Mouse (Mus musculus): Measurements from ENCODE around the gene Cpvl. TPM values are rescaled to one million over a fixed set of nuclear protein-coding genes. Genes with fewer than 3 reads are reported as not detected.

Gene Cpvl
- polyA plus RNA-seq, 1 experiment from 2014 or later: not detected

- Histone ChIP-seq H3K4me1 (replicated peaks) (peaks cover 18% of the 10 kb centered on the region; the same call in 1 of the 2 replicates), H3K36me3 (no peaks in the 10 kb centered on the region)
- 54% methylated on average over 4 of the region's 4 CpGs for WGBS
These were observed 71.6 kb downstream of the Cpvl start for GRCm38 (mm10) chr6:53906871-53907270.

DNA sequence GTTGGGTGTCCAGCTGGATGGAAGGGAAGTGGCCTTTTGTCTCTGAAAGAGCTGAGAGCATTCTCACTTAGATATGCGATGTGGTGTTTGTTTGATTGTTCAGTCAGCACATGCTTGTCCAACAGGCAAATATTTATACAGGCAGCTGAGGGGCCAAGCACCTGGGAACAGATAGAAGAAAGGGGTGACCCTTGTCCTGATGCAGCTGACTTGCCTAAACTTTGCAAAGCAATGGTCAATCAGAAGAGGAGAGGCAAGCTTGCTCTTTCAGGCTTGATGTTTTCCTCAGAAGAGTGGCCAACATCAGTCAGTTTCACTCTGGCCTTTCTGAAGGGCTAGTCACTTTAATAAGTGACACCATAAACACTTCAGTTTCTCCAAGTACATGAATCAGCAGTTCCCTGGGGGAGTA, 72.4 kb downstream of the Cpvl start:
- no peak for ATAC-seq (ENCODE audit: insufficient number of reproducible peaks, low FRiP score)
- Histone ChIP-seq H3K4me1 (replicated peaks) (peaks cover 18% of the 10 kb centered on the region; the same call in 1 of the 2 replicates), H3K9ac (no peak overlapping the region)

More at GRCm38 (mm10) chr6:53906871-53907270, 71.6 kb downstream of the Cpvl start:
- Histone ChIP-seq H3K9me3 (replicated peaks) (no peaks in the 10 kb centered on the region), H3K4me2 (no peak overlapping the region), H3K27ac (ENCODE audit: poor library complexity, severe bottlenecking) (no peak overlapping the region), H3K27me3 (replicated peaks) (0 out of 2 replicates have a peak, but pooled peaks cover 3% of the 10 kb centered on the region), H3K9ac (no peak overlapping the region), H3K4me3 (no peak overlapping the region)
- ATAC-seq (ENCODE audit: insufficient number of reproducible peaks, low FRiP score): no peak

DNA sequence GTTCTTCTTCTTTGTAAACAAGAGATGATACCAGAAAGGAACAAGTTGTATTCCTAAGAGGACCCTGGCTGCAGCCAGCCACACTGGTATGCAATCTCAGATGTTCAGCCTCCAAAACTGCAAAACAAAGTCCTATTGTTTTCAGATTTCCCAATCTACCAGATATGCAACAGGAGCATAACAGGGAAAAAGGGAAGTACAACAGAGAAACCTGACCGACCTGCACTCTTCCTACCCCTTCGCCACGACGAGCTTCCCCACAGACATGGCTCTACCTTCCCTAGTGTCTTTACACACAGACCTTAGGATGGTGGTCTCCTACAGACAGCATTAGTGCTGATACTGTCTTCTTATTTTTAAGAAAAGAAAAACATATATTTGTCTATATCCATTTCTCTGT, 72.9 kb downstream of the Cpvl start:
- no peak overlapping the region for H3K4me2 ChIP-seq
- H3K4me1 ChIP-seq (replicated peaks): peaks cover 18% of the 10 kb centered on the region; the same call in 1 of the 2 replicates
- whole genome bisulfite sequencing: 66% methylated on average over 4 of the region's 4 CpGs
- H3K4me3 ChIP-seq: no peak overlapping the region
- no peaks in the 10 kb centered on the region for H3K27me3 ChIP-seq (replicated peaks)
- no peaks in the 10 kb centered on the region for H3K9me3 ChIP-seq (replicated peaks)
- H3K36me3 ChIP-seq: no peaks in the 10 kb centered on the region
- H3K27ac ChIP-seq (ENCODE audit: poor library complexity, severe bottlenecking): no peak overlapping the region
- H3K9ac ChIP-seq: no peak overlapping the region
- no peak for ATAC-seq (ENCODE audit: insufficient number of reproducible peaks, low FRiP score)

More for the DNA sequence above, 72.4 kb downstream of the Cpvl start:
- no peaks in the 10 kb centered on the region for H3K36me3 ChIP-seq
- no peak overlapping the region for H3K4me2 ChIP-seq
- H3K9me3 ChIP-seq (replicated peaks): no peaks in the 10 kb centered on the region
- no peak overlapping the region for H3K4me3 ChIP-seq
- H3K27me3 ChIP-seq (replicated peaks): no peaks in the 10 kb centered on the region
- no peak overlapping the region for H3K27ac ChIP-seq (ENCODE audit: poor library complexity, severe bottlenecking)
- 40% methylated on average over 1 of the region's 1 CpGs for WGBS

DNA sequence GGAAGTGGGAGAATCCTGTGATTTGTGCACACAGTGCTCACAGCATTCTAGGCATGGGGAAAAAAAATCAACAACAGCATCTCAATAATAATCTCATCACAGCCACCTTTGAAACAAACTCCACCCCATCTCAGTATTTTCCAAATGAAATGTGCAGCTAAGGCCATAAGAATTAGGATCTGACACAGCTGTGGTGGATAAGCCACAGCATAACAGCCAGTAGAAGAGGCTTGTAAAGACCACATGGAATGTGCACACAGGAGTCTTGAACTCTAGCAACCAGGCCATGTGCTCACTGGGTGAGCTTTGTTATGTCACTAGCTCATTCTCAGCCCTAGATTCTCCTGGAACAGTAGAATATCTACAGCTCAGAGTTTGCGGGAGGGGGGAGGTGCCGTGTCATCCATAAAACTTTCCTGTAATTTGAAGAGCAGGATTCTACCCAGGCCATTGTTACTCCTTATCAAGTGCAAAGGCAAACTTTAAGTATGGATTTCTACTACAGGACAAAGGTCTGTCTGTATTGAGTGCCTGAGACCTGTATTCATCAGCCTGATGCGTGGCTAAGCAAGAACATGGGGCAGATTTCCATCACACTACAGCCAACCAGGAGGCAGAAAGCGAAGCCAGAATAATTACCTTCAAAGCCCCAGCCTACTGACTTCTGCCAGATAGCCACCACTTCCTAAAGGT, 73.6 kb downstream of the Cpvl start:
- Histone ChIP-seq H3K4me2 (no peak overlapping the region), H3K27me3 (replicated peaks) (no peaks in the 10 kb centered on the region), H3K9me3 (replicated peaks) (no peaks in the 10 kb centered on the region), H3K4me3 (no peak overlapping the region), H3K27ac (ENCODE audit: poor library complexity, severe bottlenecking) (no peak overlapping the region), H3K4me1 (replicated peaks) (peaks cover 22% of the 10 kb centered on the region; the same call in 1 of the 2 replicates), H3K9ac (no peak overlapping the region), H3K36me3 (no peaks in the 10 kb centered on the region)
- WGBS: 72% methylated on average over 4 of the region's 4 CpGs
- ATAC-seq (ENCODE audit: insufficient number of reproducible peaks, low FRiP score): no peak

- peaks cover 15% of the 10 kb centered on the region; the same call in 1 of the 2 replicates for H3K4me1 ChIP-seq (replicated peaks)
- H3K27ac ChIP-seq (ENCODE audit: poor library complexity, severe bottlenecking): no peak overlapping the region
- no peak overlapping the region for H3K4me2 ChIP-seq
- 75% methylated on average over 3 of the region's 3 CpGs for WGBS
- no peaks in the 10 kb centered on the region for H3K27me3 ChIP-seq (replicated peaks)
- H3K4me3 ChIP-seq: no peak overlapping the region
- H3K9ac ChIP-seq: no peak overlapping the region
- H3K9me3 ChIP-seq (replicated peaks): no peaks in the 10 kb centered on the region
- no peaks in the 10 kb centered on the region for H3K36me3 ChIP-seq
- ATAC-seq (ENCODE audit: insufficient number of reproducible peaks, low FRiP score): no peak
These were observed 74.3 kb downstream of the Cpvl start for GRCm38 (mm10) chr6:53904186-53904585.

- 63% methylated on average over 8 of the region's 8 CpGs for WGBS
- no peak for ATAC-seq (ENCODE audit: insufficient number of reproducible peaks, low FRiP score)
- H3K4me1 ChIP-seq (replicated peaks): 0 out of 2 replicates have a peak, but pooled peaks cover 11% of the 10 kb centered on the region
- H3K4me3 ChIP-seq: no peak overlapping the region
- no peaks in the 10 kb centered on the region for H3K9me3 ChIP-seq (replicated peaks)
- no peak overlapping the region for H3K27ac ChIP-seq (ENCODE audit: poor library complexity, severe bottlenecking)
- H3K27me3 ChIP-seq (replicated peaks): no peaks in the 10 kb centered on the region
- H3K36me3 ChIP-seq: no peaks in the 10 kb centered on the region
- H3K4me2 ChIP-seq: no peak overlapping the region
- H3K9ac ChIP-seq: no peak overlapping the region
These were observed 76.7 kb downstream of the Cpvl start for GRCm38 (mm10) chr6:53901741-53902140.

DNA sequence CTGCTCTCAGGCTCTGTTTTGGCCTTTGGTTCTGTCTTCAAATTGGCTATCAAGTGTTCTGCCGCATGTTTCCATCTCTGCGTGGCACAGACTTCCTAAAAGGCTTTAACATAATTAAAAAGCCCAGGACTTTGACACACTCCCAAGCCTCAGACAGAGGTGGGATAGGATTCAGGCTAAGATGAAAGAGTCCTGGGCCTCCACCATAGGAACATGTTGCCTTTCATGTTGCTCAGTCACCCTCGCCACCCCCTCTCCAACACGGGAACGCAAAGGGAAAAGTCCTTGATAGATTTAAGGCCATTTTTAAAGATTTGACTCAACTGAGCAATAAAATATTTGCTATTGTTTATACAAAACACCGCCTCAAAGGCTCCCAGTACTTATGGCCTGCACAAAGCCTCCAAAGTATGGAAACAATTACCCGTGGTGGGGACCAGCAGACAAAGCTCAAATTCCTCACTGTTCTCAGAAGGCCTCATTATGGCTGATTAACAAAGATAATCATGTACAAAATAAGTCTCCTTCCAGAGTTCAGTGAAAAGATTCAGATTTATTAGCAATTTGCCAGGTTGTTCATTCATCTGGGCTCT, 80.5 kb downstream of the Cpvl start:
- Histone ChIP-seq H3K4me1 (replicated peaks) (0 out of 2 replicates have a peak, but pooled peaks cover 5% of the 10 kb centered on the region), H3K36me3 (no peaks in the 10 kb centered on the region), H3K4me3 (no peak overlapping the region), H3K4me2 (no peak overlapping the region), H3K27me3 (replicated peaks) (no peaks in the 10 kb centered on the region), H3K27ac (ENCODE audit: poor library complexity, severe bottlenecking) (no peak overlapping the region), H3K9ac (no peak overlapping the region), H3K9me3 (replicated peaks) (no peaks in the 10 kb centered on the region)
- no peak for ATAC-seq (ENCODE audit: insufficient number of reproducible peaks, low FRiP score)
- 75% methylated on average over 7 of the region's 7 CpGs for WGBS

DNA sequence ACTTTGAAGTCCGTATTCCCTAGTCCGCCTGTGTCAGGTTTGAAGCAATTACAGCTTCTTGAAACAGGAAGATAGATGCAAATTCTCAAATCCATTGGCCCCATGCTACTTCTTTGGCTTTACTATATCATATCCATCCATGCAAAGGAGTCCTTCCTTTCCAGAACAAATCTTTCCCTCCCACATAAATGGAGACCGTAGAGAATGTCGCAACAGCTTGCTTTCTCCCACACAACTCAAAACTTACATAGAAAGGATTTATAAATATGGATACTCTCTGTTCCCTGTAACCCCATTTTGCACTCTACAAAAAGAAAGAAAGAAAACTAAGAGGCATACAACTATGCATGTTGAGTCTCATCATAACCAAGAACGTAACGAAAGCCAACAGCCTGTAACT, 81.3 kb downstream of the Cpvl start:
- ATAC-seq (ENCODE audit: insufficient number of reproducible peaks, low FRiP score): no peak
- Histone ChIP-seq H3K27ac (ENCODE audit: poor library complexity, severe bottlenecking) (no peak overlapping the region), H3K27me3 (replicated peaks) (no peaks in the 10 kb centered on the region), H3K9me3 (replicated peaks) (no peaks in the 10 kb centered on the region), H3K4me2 (no peak overlapping the region), H3K4me1 (replicated peaks) (0 out of 2 replicates have a peak, but pooled peaks cover 5% of the 10 kb centered on the region), H3K4me3 (no peak overlapping the region), H3K36me3 (no peaks in the 10 kb centered on the region), H3K9ac (no peak overlapping the region)
- 84% methylated on average over 6 of the region's 6 CpGs for WGBS

DNA sequence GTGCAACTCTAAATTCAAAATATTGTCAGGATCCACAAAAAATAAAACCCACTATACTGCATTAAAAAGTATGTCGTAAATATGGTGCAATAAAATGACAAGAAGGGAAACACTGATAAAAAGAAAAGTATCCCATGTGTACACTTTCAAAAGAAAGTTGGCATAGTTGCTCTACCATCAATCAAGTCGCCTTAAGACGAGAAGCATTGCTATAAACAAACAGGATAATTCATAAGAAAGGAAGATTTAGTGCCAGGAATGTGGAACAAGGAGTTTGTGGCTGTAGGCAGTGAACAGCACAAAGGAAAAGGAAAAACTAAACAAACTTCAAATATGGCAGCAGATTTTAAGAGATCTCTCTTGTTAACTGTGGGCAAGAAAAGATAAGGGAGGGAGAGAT, 84.7 kb downstream of the Cpvl start:
- H3K4me2 ChIP-seq: no peak overlapping the region
- H3K36me3 ChIP-seq: no peaks in the 10 kb centered on the region
- no peak overlapping the region for H3K4me3 ChIP-seq
- H3K27me3 ChIP-seq (replicated peaks): no peaks in the 10 kb centered on the region
- H3K27ac ChIP-seq (ENCODE audit: poor library complexity, severe bottlenecking): no peak overlapping the region
- H3K9me3 ChIP-seq (replicated peaks): no peaks in the 10 kb centered on the region
- no peak for ATAC-seq (ENCODE audit: insufficient number of reproducible peaks, low FRiP score)
- H3K9ac ChIP-seq: no peak overlapping the region
- WGBS: 69% methylated on average over 3 of the region's 3 CpGs
- H3K4me1 ChIP-seq (replicated peaks): no peaks in the 10 kb centered on the region

DNA sequence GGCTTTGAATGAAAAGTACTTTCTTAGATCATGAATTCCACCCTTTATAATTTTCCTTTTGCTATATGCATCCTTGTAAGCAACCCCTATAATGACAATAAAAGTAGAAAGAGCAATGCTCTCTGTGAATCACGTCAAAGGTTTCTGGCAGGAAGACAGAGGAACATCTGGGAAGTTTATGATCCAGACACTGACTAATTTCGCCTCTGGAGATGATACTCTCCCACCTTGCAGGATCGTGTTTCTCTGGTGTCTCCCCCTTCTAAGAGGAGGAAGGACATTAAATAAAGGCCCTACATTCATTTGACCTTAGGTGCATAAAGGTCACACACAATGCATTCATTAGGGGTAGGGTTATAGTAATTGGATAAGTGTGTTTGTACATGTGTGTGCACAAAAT, 87.4 kb downstream of the Cpvl start:
- H3K36me3 ChIP-seq: no peaks in the 10 kb centered on the region
- H3K9me3 ChIP-seq (replicated peaks): no peaks in the 10 kb centered on the region
- WGBS: 65% methylated on average over 3 of the region's 3 CpGs
- no peak for ATAC-seq (ENCODE audit: insufficient number of reproducible peaks, low FRiP score)
- H3K9ac ChIP-seq: no peak overlapping the region
- no peaks in the 10 kb centered on the region for H3K4me1 ChIP-seq (replicated peaks)
- no peak overlapping the region for H3K4me3 ChIP-seq
- H3K27ac ChIP-seq (ENCODE audit: poor library complexity, severe bottlenecking): no peak overlapping the region
- no peaks in the 10 kb centered on the region for H3K27me3 ChIP-seq (replicated peaks)
- H3K4me2 ChIP-seq: no peak overlapping the region

DNA sequence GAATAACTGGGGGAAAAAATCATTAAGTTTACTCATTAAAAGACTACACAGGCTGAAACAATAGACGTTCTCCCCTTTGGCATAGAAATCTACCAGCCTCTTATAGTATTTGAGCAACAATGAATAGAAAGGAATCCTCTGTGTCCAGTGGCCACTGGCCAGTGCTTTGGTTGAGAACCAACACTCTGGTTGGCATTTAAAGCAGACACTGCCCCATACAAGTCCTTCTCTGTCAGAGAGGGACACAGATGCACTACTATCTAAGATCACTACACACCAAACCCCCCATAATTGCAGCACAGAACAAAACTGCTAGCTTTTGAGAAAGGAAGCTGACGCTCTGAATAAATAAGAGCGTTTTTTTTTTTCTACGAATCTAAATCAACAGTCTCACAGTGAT, 93.5 kb downstream of the Cpvl start:
- WGBS: 62% methylated on average over 4 of the region's 4 CpGs
- no peak overlapping the region for H3K4me3 ChIP-seq
- ATAC-seq (ENCODE audit: insufficient number of reproducible peaks, low FRiP score): no peak

More for the DNA sequence above, 93.5 kb downstream of the Cpvl start:
- Histone ChIP-seq H3K27me3 (replicated peaks) (no peaks in the 10 kb centered on the region), H3K4me2 (no peak overlapping the region), H3K9me3 (replicated peaks) (no peaks in the 10 kb centered on the region), H3K4me1 (replicated peaks) (no peaks in the 10 kb centered on the region), H3K9ac (no peak overlapping the region), H3K36me3 (no peaks in the 10 kb centered on the region), H3K27ac (ENCODE audit: poor library complexity, severe bottlenecking) (no peak overlapping the region)

Data from heart, embryonic 12.5 days (tissue).